Mouse (Mus musculus) CH12.LX (cell line): ENCODE measurements around the gene Clec11a. TPM values are rescaled to one million over a fixed set of nuclear protein-coding genes. Genes with fewer than 3 reads are reported as not detected.

Source experiments
- DNase-seq: peaks from one replicate; pipeline ENCODE4 v3.0.0-alpha.2; 2013; ENCODE audit errors: extremely low read depth
- H3K27ac ChIP-seq: 2 replicates; pipeline ENCODE4 v1.5.1; 2012; ENCODE audit warnings: low read depth, mild to moderate bottlenecking, control low read depth, moderate library complexity; ENCODE audit not compliant: insufficient read depth
- H3K27me3 ChIP-seq: replicated peaks from 2 replicates; pipeline ENCODE3; 2012; ENCODE audit warnings: inconsistent platforms
- H3K36me3 ChIP-seq, 2 experiments: replicated peaks in 1 of 2; 2 replicates each; pipeline versions ENCODE3 to v1.6.1; 2012; ENCODE audit warnings: inconsistent platforms in 1 of 2, low read length in 1 of 2, mild to moderate bottlenecking in 1 of 2, mixed read lengths in 1 of 2, moderate library complexity in 1 of 2; ENCODE audit not compliant: control insufficient read depth in 1 of 2, insufficient read depth in 1 of 2
- H3K4me1 ChIP-seq, 2 experiments: 2 replicates each; pipeline ENCODE4 v1.6.1; 2012; ENCODE audit warnings: inconsistent platforms in 1 of 2, moderate library complexity in 1 of 2; ENCODE audit not compliant: insufficient read depth in 2 of 2, control insufficient read depth in 1 of 2
- H3K4me2 ChIP-seq: 2 replicates; pipeline ENCODE4 v1.6.1; 2012; ENCODE audit warnings: low read depth, mild to moderate bottlenecking, control low read depth; ENCODE audit not compliant: poor library complexity, insufficient read depth, severe bottlenecking
- H3K4me3 ChIP-seq, 3 experiments: fragments of 150-350 bp in 1 of 3; sonication (generic) in 1 of 3; replicated peaks in 1 of 3; 2 replicates each; pipeline versions ENCODE3 to v1.5.1; 2011 to 2012; ENCODE audit warnings: low read depth in 2 of 3, low read length in 2 of 3, mild to moderate bottlenecking in 2 of 3, moderate library complexity in 2 of 3, control low read depth in 1 of 3, improper control_type of control experiment in 1 of 3, inconsistent platforms in 1 of 3, mixed read lengths in 1 of 3; ENCODE audit not compliant: poor library complexity in 1 of 3
- H3K79me2 ChIP-seq: replicated peaks from 2 replicates; pipeline ENCODE4 v1.6.1; 2012; ENCODE audit warnings: mild to moderate bottlenecking, moderate library complexity; ENCODE audit not compliant: control insufficient read depth, poor library complexity, insufficient read depth, severe bottlenecking; ENCODE audit errors: extremely low read depth
- H3K9ac ChIP-seq: 2 replicates; pipeline ENCODE4 v1.6.1; 2012; ENCODE audit warnings: low read depth, mild to moderate bottlenecking, control low read depth, moderate library complexity; ENCODE audit not compliant: insufficient read depth
- H3K9me3 ChIP-seq: replicated peaks from 2 replicates; pipeline ENCODE3; 2012; ENCODE audit warnings: low read length, inconsistent platforms, mixed read lengths
- CHD1 ChIP-seq: IDR thresholded peaks from 2 replicates; pipeline ENCODE4 v1.6.1; 2012; ENCODE audit warnings: low read depth, low read length, improper control_type of control experiment, inconsistent platforms
- CTCF ChIP-seq, 2 experiments: IDR thresholded peaks in 1 of 2; conservative IDR thresholded peaks in 1 of 2; 2 replicates each; pipeline ENCODE4 v1.5.1; 2011 to 2012; ENCODE audit warnings: low read depth in 2 of 2, low read length in 2 of 2, improper control_type of control experiment in 1 of 2, inconsistent platforms in 1 of 2, mild to moderate bottlenecking in 1 of 2, moderate library complexity in 1 of 2
- ELF1 ChIP-seq: IDR thresholded peaks from 2 replicates; pipeline ENCODE4 v1.6.1; 2014; ENCODE audit warnings: low read depth, mild to moderate bottlenecking, inconsistent platforms, low read length, improper control_type of control experiment
- ETS1 ChIP-seq: conservative IDR thresholded peaks from 2 replicates; pipeline ENCODE4 v1.6.1; 2012; ENCODE audit warnings: low read depth, mild to moderate bottlenecking, inconsistent platforms, low read length, improper control_type of control experiment, moderate library complexity
- GABPA ChIP-seq: IDR thresholded peaks from 2 replicates; pipeline ENCODE4 v1.6.1; 2012; ENCODE audit warnings: low read depth, low read length, improper control_type of control experiment, inconsistent platforms; ENCODE audit not compliant: insufficient replicate concordance
- HCFC1 ChIP-seq: IDR thresholded peaks from 2 replicates; pipeline ENCODE4 v1.6.1; 2012; ENCODE audit warnings: low read depth, mild to moderate bottlenecking, inconsistent platforms, low read length, improper control_type of control experiment
- JUN ChIP-seq: IDR thresholded peaks from 2 replicates; pipeline ENCODE4 v1.6.1; 2011; ENCODE audit warnings: low read depth, mild to moderate bottlenecking, low read length, improper control_type of control experiment, moderate library complexity; ENCODE audit not compliant: insufficient read depth
- JUND ChIP-seq: conservative IDR thresholded peaks from 2 replicates; pipeline ENCODE4 v1.6.1; 2011; ENCODE audit warnings: low read depth, low read length, improper control_type of control experiment
- KAT2A ChIP-seq: IDR thresholded peaks from 2 replicates; pipeline ENCODE4 v1.6.1; 2012; ENCODE audit warnings: low read length, improper control_type of control experiment, inconsistent platforms; ENCODE audit not compliant: insufficient replicate concordance
- MAFK ChIP-seq: IDR thresholded peaks from 2 replicates; pipeline ENCODE4 v1.6.1; 2011; ENCODE audit warnings: low read length, improper control_type of control experiment; ENCODE audit not compliant: insufficient replicate concordance
- MAX ChIP-seq: IDR thresholded peaks from 2 replicates; pipeline ENCODE4 v1.6.1; 2011; ENCODE audit warnings: low read length, improper control_type of control experiment
- MAZ ChIP-seq: IDR thresholded peaks from 2 replicates; pipeline ENCODE4 v1.6.1; 2012; ENCODE audit warnings: low read depth, mild to moderate bottlenecking, inconsistent platforms, low read length, improper control_type of control experiment, moderate library complexity
- NELFE ChIP-seq: IDR thresholded peaks from 2 replicates; pipeline ENCODE4 v1.6.1; 2011; ENCODE audit warnings: low read depth, low read length, improper control_type of control experiment
- POLR2A ChIP-seq: IDR thresholded peaks from 2 replicates; pipeline ENCODE4 v1.6.1; 2011; ENCODE audit warnings: low read depth, mild to moderate bottlenecking, improper control_type of control experiment, low read length
- POLR2AphosphoS2 ChIP-seq: IDR thresholded peaks from 2 replicates; pipeline ENCODE4 v1.6.1; 2011; ENCODE audit warnings: low read depth, low read length, improper control_type of control experiment
- RAD21 ChIP-seq: IDR thresholded peaks from 2 replicates; pipeline ENCODE4 v1.6.1; 2011; ENCODE audit warnings: low read depth, mild to moderate bottlenecking, low read length, improper control_type of control experiment, moderate library complexity
- SIN3A ChIP-seq: IDR thresholded peaks from 2 replicates; pipeline ENCODE4 v1.6.1; 2012; ENCODE audit warnings: low read length, improper control_type of control experiment, inconsistent platforms
- SMC3 ChIP-seq: IDR thresholded peaks from 2 replicates; pipeline ENCODE4 v1.6.1; 2011; ENCODE audit warnings: low read depth, low read length, improper control_type of control experiment
- TBP ChIP-seq: conservative IDR thresholded peaks from 2 replicates; pipeline ENCODE4 v1.6.1; 2011; ENCODE audit warnings: low read depth, low read length, improper control_type of control experiment
- UBTF ChIP-seq: IDR thresholded peaks from 2 replicates; pipeline ENCODE4 v1.6.1; 2012; ENCODE audit warnings: low read depth, mild to moderate bottlenecking, inconsistent platforms, low read length, improper control_type of control experiment, moderate library complexity
- ZKSCAN1 ChIP-seq: IDR thresholded peaks from 2 replicates; pipeline ENCODE4 v1.6.1; 2012; ENCODE audit warnings: low read depth, inconsistent platforms, low read length, improper control_type of control experiment, borderline replicate concordance
- ZNF384 ChIP-seq: IDR thresholded peaks from 2 replicates; pipeline ENCODE4 v1.6.1; 2012; ENCODE audit warnings: low read depth, low read length, improper control_type of control experiment, inconsistent platforms
- dilution Hi-C: fragments of 300-500 bp; cut with MboI; formaldehyde crosslinking; loops from 2 replicates; pipeline ENCODE4 v1.14.3; 2020; ENCODE audit warnings: low sequenced_read_pairs; ENCODE audit not compliant: extremely low pct_unique_long_range_greater_than_20kb, extremely low pct_ligation_motif_present
- in situ Hi-C: fragments of 300-500 bp; cut with MboI; formaldehyde crosslinking; loops from 3 replicates; pipeline ENCODE4 v1.14.3; 2019; ENCODE audit warnings: low sequenced_read_pairs, low pct_ligation_motif_present, low pct_unique_long_range_greater_than_20kb, mixed read lengths
- polyA plus RNA-seq: library from polyadenylated mRNA; unstranded; fragments of >175 nt; gene quantifications from 2 replicates; pipeline ENCODE4 v1.2.1, GENCODE M21; 2012; ENCODE audit warnings: low read depth; ENCODE audit not compliant: insufficient read length
- total RNA-seq, 2 experiments: library from RNA; depleted of rRNA; stranded (reverse); fragments of 300-350 nt in 1 of 2; fragments of >200 nt in 1 of 2; gene quantifications; 2 replicates each; pipeline ENCODE4 v1.2.3; 2012 to 2014

Clec11a gene
- total and polyA plus RNA-seq, 3 experiments: 0.46 to 0.89 (median 0.53) TPM

DNA sequence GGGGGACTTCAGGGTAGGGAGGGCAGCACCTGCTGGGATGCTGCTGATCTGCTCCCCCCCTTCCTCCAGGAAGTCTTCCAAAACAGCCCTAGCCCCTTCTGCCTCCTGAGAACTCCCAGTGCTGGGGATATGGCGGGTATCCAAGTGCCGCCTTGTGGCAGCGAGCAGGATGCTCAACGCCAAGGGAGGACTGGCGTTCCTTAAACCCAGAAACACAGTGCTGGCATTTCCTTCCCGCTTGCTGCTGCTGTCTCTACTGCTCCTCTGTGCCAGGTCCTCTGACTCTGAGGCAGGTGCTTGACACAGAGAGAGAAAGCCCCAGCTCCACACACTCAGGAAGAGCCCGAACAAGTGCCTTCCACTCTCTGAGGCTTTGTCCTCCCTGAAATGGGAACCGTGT is 14.2 kb upstream of the Clec11a start:
- no peaks in the 10 kb centered on the region for H3K79me2 ChIP-seq
- H3K9ac ChIP-seq: no peak overlapping the region
- H3K4me2 ChIP-seq: no peak overlapping the region
- DNase-seq: no peak
- TF ChIP-seq ZNF384: no peak
- TF ChIP-seq CHD1: no peak
- TF ChIP-seq RAD21: no peak
- TF ChIP-seq TBP: no peak
- TF ChIP-seq POLR2A: no peak
- no peak for TF ChIP-seq ELF1
- no peak for TF ChIP-seq GABPA
- TF ChIP-seq MAX: no peak
- in situ Hi-C loops: no loop called here
- peaks cover 69% of the 10 kb centered on the region for H3K27me3 ChIP-seq
- H3K4me1 ChIP-seq: peaks cover 6 to 18% of the 10 kb centered on the region in 2 experiments
- no peaks in the 10 kb centered on the region for H3K9me3 ChIP-seq
- no peak overlapping the region for H3K27ac ChIP-seq
- H3K36me3 ChIP-seq: no peaks in the 10 kb centered on the region
- no peak overlapping the region for H3K4me3 ChIP-seq
- dilution Hi-C loops: no loop called here

- dilution Hi-C loops: no loop called here
- in situ Hi-C loops: no loop called here
- Histone ChIP-seq H3K4me2 (no peak overlapping the region), H3K27me3 (peaks cover 50% of the 10 kb centered on the region), H3K79me2 (no peaks in the 10 kb centered on the region), H3K4me3 (no peak overlapping the region), H3K27ac (no peak overlapping the region), H3K9ac (no peak overlapping the region), H3K4me1 (peaks cover 6 to 25% of the 10 kb centered on the region in 2 experiments), H3K9me3 (no peaks in the 10 kb centered on the region), H3K36me3 (no peaks in the 10 kb centered on the region)
- no peak for DNase-seq
- TF ChIP-seq MAZ: no peak
- TF ChIP-seq POLR2AphosphoS2: no peak
- no peak for TF ChIP-seq ELF1
- no peak for TF ChIP-seq NELFE
- no peak for TF ChIP-seq MAFK
- no peak for TF ChIP-seq KAT2A
- no peak for TF ChIP-seq TBP
- no peak for TF ChIP-seq ETS1
- TF ChIP-seq SIN3A: no peak
- TF ChIP-seq JUN: no peak
- TF ChIP-seq POLR2A: no peak
- TF ChIP-seq ZKSCAN1: no peak
- TF ChIP-seq SMC3: peak; percentile 75
- TF ChIP-seq CTCF (conservative IDR thresholded peaks at IDR 0.05 in 1 of 2, IDR thresholded peaks at IDR 0.05 in 1 of 2; ENCODE audit: low read depth in 2 of 2, low read length in 2 of 2): peak; percentile 62 to 78; a peak in 3 of 4 replicates
- TF ChIP-seq JUND: no peak
- TF ChIP-seq HCFC1: no peak
- no peak for TF ChIP-seq UBTF
- peak; percentile 65 for TF ChIP-seq RAD21
Measured at GRCm38 (mm10) chr7:44317913-44318312, 11.2 kb upstream of the Clec11a start.
